Mouse (Mus musculus): Measurements from ENCODE around the gene Gm4981.

- TF ChIP-seq CTCF (IDR thresholded peaks at IDR 0.05; ENCODE audit: low read depth) = peak; percentile 31
- TF ChIP-seq EP300 (IDR thresholded peaks at IDR 0.05; ENCODE audit: low read depth) = no peak
Observed at GRCm38 (mm10) chr10:58258466-58258865, 22.0 kb upstream of the Gm4981 start.
